Mouse (Mus musculus) midbrain, embryonic 12.5 days (tissue): ENCODE data around the gene Fam124a. TPM values are rescaled to one million over a fixed set of nuclear protein-coding genes. Genes with fewer than 3 reads are reported as not detected.

Experiments
- ATAC-seq: fragments of 200-750 bp; cut with Nextera tagmentation; 2 replicates; pipeline ENCODE4 v1.8.0; 2017; ENCODE audit warnings: low read depth, moderate TSS enrichment, moderate library complexity; ENCODE audit not compliant: low FRiP score
- H3K27ac ChIP-seq: fragments of 300-500 bp; sonication (generic); replicated peaks from 2 replicates; pipeline ENCODE4 v1.5.1; 2016; ENCODE audit warnings: mild to moderate bottlenecking
- H3K27me3 ChIP-seq: fragments of 300-500 bp; sonication (generic); 2 replicates; pipeline ENCODE4 v1.6.1; 2016; ENCODE audit warnings: mild to moderate bottlenecking
- H3K36me3 ChIP-seq: fragments of 300-500 bp; sonication (generic); 2 replicates; pipeline ENCODE4 v1.6.1; 2016
- H3K4me1 ChIP-seq: fragments of 300-500 bp; sonication (generic); 2 replicates; pipeline ENCODE4 v1.6.1; 2016
- H3K4me2 ChIP-seq: fragments of 300-500 bp; sonication (generic); replicated peaks from 2 replicates; pipeline ENCODE4 v1.6.1; 2016; ENCODE audit warnings: mild to moderate bottlenecking, moderate library complexity
- H3K4me3 ChIP-seq: fragments of 300-500 bp; sonication (generic); 2 replicates; pipeline ENCODE4 v1.5.1; 2016; ENCODE audit warnings: mild to moderate bottlenecking
- H3K9ac ChIP-seq: fragments of 300-500 bp; sonication (generic); replicated peaks from 2 replicates; pipeline ENCODE4 v1.6.1; 2016; ENCODE audit warnings: mild to moderate bottlenecking, moderate library complexity
- H3K9me3 ChIP-seq: fragments of 300-500 bp; sonication (generic); 2 replicates; pipeline ENCODE4 v1.6.1; 2016; ENCODE audit warnings: mild to moderate bottlenecking
- WGBS: fragments of 180-500 bp; shearing (Covaris S2); methylation state at CpG from one replicate; pipeline ENCODE4 v1.1.7; 2016; 5-methylcytosine and 5-hydroxymethylcytosine counted together
- polyA plus RNA-seq: library from polyadenylated mRNA; unstranded; fragments of >200 nt; fragmentation: Nextera tagmentation; extraction: Ambion mirVana; gene quantifications from 2 replicates; pipeline ENCODE4 v1.2.1, GENCODE M21; 2016

Fam124a gene
- 7.8 and 8.3 TPM in 2 replicates for polyA plus RNA-seq

GRCm38 (mm10) chr14:62555309-62555829 lies at the start of gene Fam124a:
Gene Fam124a (plus strand): TSS chr14:62555737.
- peak within 1 kb of the TSS; percentile 83 for H3K4me2 ChIP-seq
- peak; percentile 92 for ATAC-seq
- H3K9ac ChIP-seq: peak within 1 kb of the TSS; percentile 74
- no peaks in the 10 kb centered on the region for H3K36me3 ChIP-seq
- H3K9me3 ChIP-seq: no peaks in the 10 kb centered on the region
- 0 out of 2 replicates have a peak within 1 kb of the TSS, but pooled peaks have one; percentile 20 for H3K27ac ChIP-seq
- under 1% methylated on average over 51 of the region's 51 CpGs for whole genome bisulfite sequencing
- H3K27me3 ChIP-seq: peaks cover 42% of the 10 kb centered on the region
- peak within 1 kb of the TSS; percentile 66 for H3K4me3 ChIP-seq
- H3K4me1 ChIP-seq: peaks cover 16% of the 10 kb centered on the region

- 80% methylated on average over 3 of the region's 3 CpGs for WGBS
- H3K9me3 ChIP-seq: no peaks in the 10 kb centered on the region
- no peak overlapping the region for H3K4me3 ChIP-seq
- H3K36me3 ChIP-seq: no peaks in the 10 kb centered on the region
- no peaks in the 10 kb centered on the region for H3K27me3 ChIP-seq
- H3K4me1 ChIP-seq: no peaks in the 10 kb centered on the region
- H3K4me2 ChIP-seq: no peak overlapping the region
- no peak overlapping the region for H3K27ac ChIP-seq
- no peak for ATAC-seq
- H3K9ac ChIP-seq: no peak overlapping the region
Observed at GRCm38 (mm10) chr14:62506261-62506660, 49.3 kb upstream of the Fam124a start.

GRCm38 (mm10) chr14:62509350-62509749 lies 46.2 kb upstream of the Fam124a start:
- Histone ChIP-seq H3K27ac (no peak overlapping the region), H3K4me2 (no peak overlapping the region), H3K4me1 (peaks cover 11% of the 10 kb centered on the region; the same call in 1 of the 2 replicates), H3K9me3 (no peaks in the 10 kb centered on the region), H3K36me3 (no peaks in the 10 kb centered on the region), H3K9ac (no peak overlapping the region), H3K4me3 (no peak overlapping the region), H3K27me3 (no peaks in the 10 kb centered on the region)
- ATAC-seq: no peak
- 67% methylated on average over 3 of the region's 3 CpGs for WGBS

- Histone ChIP-seq H3K4me1 (peaks cover 11% of the 10 kb centered on the region; the same call in 1 of the 2 replicates), H3K4me3 (no peak overlapping the region), H3K36me3 (no peaks in the 10 kb centered on the region), H3K9ac (no peak overlapping the region), H3K27ac (no peak overlapping the region), H3K4me2 (no peak overlapping the region), H3K27me3 (no peaks in the 10 kb centered on the region), H3K9me3 (no peaks in the 10 kb centered on the region)
- WGBS: 48% methylated on average over 1 of the region's 1 CpGs
- no peak for ATAC-seq
Observed at GRCm38 (mm10) chr14:62512845-62513244, 42.7 kb upstream of the Fam124a start.

GRCm38 (mm10) chr14:62530951-62531350 lies 24.6 kb upstream of the Fam124a start:
- ATAC-seq: no peak
- no peak overlapping the region for H3K9ac ChIP-seq
- no peak overlapping the region for H3K4me2 ChIP-seq
- no peaks in the 10 kb centered on the region for H3K9me3 ChIP-seq
- no peak overlapping the region for H3K4me3 ChIP-seq
- no peaks in the 10 kb centered on the region for H3K4me1 ChIP-seq
- 83% methylated on average over 2 of the region's 2 CpGs for WGBS
- no peak overlapping the region for H3K27ac ChIP-seq
- no peaks in the 10 kb centered on the region for H3K36me3 ChIP-seq
- H3K27me3 ChIP-seq: no peaks in the 10 kb centered on the region

- Histone ChIP-seq H3K27me3 (no peaks in the 10 kb centered on the region), H3K9ac (no peak overlapping the region), H3K4me2 (no peak overlapping the region), H3K4me3 (no peak overlapping the region), H3K9me3 (no peaks in the 10 kb centered on the region), H3K36me3 (no peaks in the 10 kb centered on the region), H3K27ac (no peak overlapping the region), H3K4me1 (no peaks in the 10 kb centered on the region)
- 58% methylated on average over 5 of the region's 5 CpGs for WGBS
- ATAC-seq: no peak
Observed at GRCm38 (mm10) chr14:62536127-62536526, 19.4 kb upstream of the Fam124a start.

- Histone ChIP-seq H3K27ac (no peak overlapping the region), H3K4me1 (no peaks in the 10 kb centered on the region), H3K27me3 (no peaks in the 10 kb centered on the region), H3K36me3 (no peaks in the 10 kb centered on the region), H3K4me2 (no peak overlapping the region), H3K9ac (no peak overlapping the region), H3K9me3 (no peaks in the 10 kb centered on the region), H3K4me3 (no peak overlapping the region)
- WGBS: 81% methylated on average over 5 of the region's 5 CpGs
- no peak for ATAC-seq
Observed at GRCm38 (mm10) chr14:62536988-62537387, 18.5 kb upstream of the Fam124a start.

- Histone ChIP-seq H3K4me2 (no peak overlapping the region), H3K36me3 (no peaks in the 10 kb centered on the region), H3K9me3 (no peaks in the 10 kb centered on the region), H3K4me1 (no peaks in the 10 kb centered on the region), H3K4me3 (no peak overlapping the region), H3K27ac (no peak overlapping the region), H3K27me3 (no peaks in the 10 kb centered on the region), H3K9ac (no peak overlapping the region)
- WGBS: 76% methylated on average over 3 of the region's 3 CpGs
- ATAC-seq: no peak
Observed at GRCm38 (mm10) chr14:62539834-62540233, 15.7 kb upstream of the Fam124a start.

GRCm38 (mm10) chr14:62541751-62542150 lies 13.8 kb upstream of the Fam124a start:
- Histone ChIP-seq H3K27me3 (no peaks in the 10 kb centered on the region), H3K4me2 (no peak overlapping the region), H3K4me3 (no peak overlapping the region), H3K9ac (no peak overlapping the region), H3K36me3 (no peaks in the 10 kb centered on the region), H3K9me3 (no peaks in the 10 kb centered on the region), H3K27ac (no peak overlapping the region), H3K4me1 (no peaks in the 10 kb centered on the region)
- ATAC-seq: no peak
- WGBS: 82% methylated on average over 1 of the region's 1 CpGs

- H3K27ac ChIP-seq: no peak overlapping the region
- H3K27me3 ChIP-seq: no peaks in the 10 kb centered on the region
- 90% methylated on average over 6 of the region's 6 CpGs for WGBS
- ATAC-seq: no peak
- no peak overlapping the region for H3K9ac ChIP-seq
- H3K9me3 ChIP-seq: no peaks in the 10 kb centered on the region
- H3K4me1 ChIP-seq: peaks cover 5% of the 10 kb centered on the region; the same call in 1 of the 2 replicates
- no peak overlapping the region for H3K4me3 ChIP-seq
- no peak overlapping the region for H3K4me2 ChIP-seq
- no peaks in the 10 kb centered on the region for H3K36me3 ChIP-seq
Observed at GRCm38 (mm10) chr14:62546296-62546695, 9.2 kb upstream of the Fam124a start.

- H3K4me3 ChIP-seq: no peak overlapping the region
- no peak overlapping the region for H3K9ac ChIP-seq
- no peaks in the 10 kb centered on the region for H3K36me3 ChIP-seq
- no peaks in the 10 kb centered on the region for H3K9me3 ChIP-seq
- no peaks in the 10 kb centered on the region for H3K27me3 ChIP-seq
- no peak overlapping the region for H3K27ac ChIP-seq
- WGBS: 66% methylated on average over 4 of the region's 4 CpGs
- peaks cover 5% of the 10 kb centered on the region; the same call in 1 of the 2 replicates for H3K4me1 ChIP-seq
- no peak overlapping the region for H3K4me2 ChIP-seq
- no peak for ATAC-seq
Observed at GRCm38 (mm10) chr14:62546746-62547145, 8.8 kb upstream of the Fam124a start.

GRCm38 (mm10) chr14:62550121-62550520 lies 5.4 kb upstream of the Fam124a start:
- peaks cover 17% of the 10 kb centered on the region for H3K27me3 ChIP-seq
- no peak overlapping the region for H3K27ac ChIP-seq
- no peak overlapping the region for H3K4me3 ChIP-seq
- no peak overlapping the region for H3K4me2 ChIP-seq
- no peak for ATAC-seq
- H3K4me1 ChIP-seq: peaks cover 10% of the 10 kb centered on the region
- H3K9me3 ChIP-seq: no peaks in the 10 kb centered on the region
- H3K36me3 ChIP-seq: no peaks in the 10 kb centered on the region
- H3K9ac ChIP-seq: no peak overlapping the region
- 32% methylated on average over 4 of the region's 4 CpGs for WGBS

- peaks cover 20% of the 10 kb centered on the region for H3K4me1 ChIP-seq
- no peak overlapping the region for H3K4me2 ChIP-seq
- H3K9ac ChIP-seq: no peak overlapping the region
- 93% methylated on average over 4 of the region's 4 CpGs for WGBS
- no peak overlapping the region for H3K4me3 ChIP-seq
- H3K9me3 ChIP-seq: no peaks in the 10 kb centered on the region
- no peak for ATAC-seq
- no peak overlapping the region for H3K27ac ChIP-seq
- H3K36me3 ChIP-seq: no peaks in the 10 kb centered on the region
- H3K27me3 ChIP-seq: peaks cover 31% of the 10 kb centered on the region
Observed at GRCm38 (mm10) chr14:62552771-62553170, 2.8 kb upstream of the Fam124a start.
